Mouse (Mus musculus) stomach, postnatal 0 days (tissue): ENCODE results near the gene Cenpv.
"Not testable (repeated sequence)": the region's sequence is repeated elsewhere in the genome, so short reads cannot be mapped to it uniquely, and the experiment has no call there.

Experiments
- CTCF ChIP-seq: IDR thresholded peaks from 2 replicates; pipeline ENCODE4 v1.5.1; 2016; ENCODE audit warnings: antibody characterized with exemption, low read depth, mild to moderate bottlenecking, moderate library complexity
- EP300 ChIP-seq: optimal IDR thresholded peaks from 2 replicates; pipeline ENCODE3; 2016; ENCODE audit warnings: antibody characterized with exemption

- not testable (repeated sequence) for TF ChIP-seq CTCF, EP300
These were observed 30.7 kb downstream of the Cenpv start for GRCm38 (mm10) chr11:62508365-62508764.
